ENCODE assay signal across 8 mouse cellular contexts in the genomic region with DNA sequence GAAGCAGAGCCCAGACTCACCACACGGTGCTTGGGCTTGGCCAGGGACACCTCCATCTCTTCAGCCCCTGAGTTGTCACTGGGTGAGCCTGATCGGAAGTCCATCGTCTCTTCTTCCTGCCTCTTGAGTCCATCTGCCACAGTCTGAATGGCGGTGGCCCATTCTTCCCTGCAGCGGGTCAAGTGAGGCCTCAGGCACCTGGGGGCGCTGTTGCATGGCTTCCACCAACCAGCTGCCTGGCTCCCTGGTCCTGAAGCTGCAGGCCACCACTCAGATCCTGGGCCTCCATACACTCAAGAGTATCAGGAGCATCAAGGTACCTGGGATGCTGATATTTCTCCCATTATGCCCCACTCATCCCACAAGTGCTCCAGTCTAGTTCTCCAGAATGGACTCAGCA. TPM values are rescaled to one million over a fixed set of nuclear protein-coding genes. Genes with fewer than 3 reads are reported as not detected.
DNase-seq lines count a peak whose midpoint lies in the region; ATAC-seq and TF ChIP-seq lines count a peak whose summit lies in the region.

No protein-coding gene starts in this region.

- no peak overlapping the region for H3K9ac ChIP-seq in kidney, embryonic 15.5 days
- H3K9ac ChIP-seq in CH12.LX (ENCODE audit: insufficient read depth, low read depth) = no peak overlapping the region

- no peak for TF ChIP-seq POLR2A in CH12.LX (IDR thresholded peaks at IDR 0.05; ENCODE audit: low read depth, low read length)

- TF ChIP-seq CTCF in CH12.LX (conservative IDR thresholded peaks at IDR 0.05 in 1 of 2, IDR thresholded peaks at IDR 0.05 in 1 of 2; ENCODE audit: low read depth in 2 of 2, low read length in 2 of 2) = peak in 1 of 2 experiments; percentile 62; a peak in 2 of 4 replicates
- peak; percentile 76 for TF ChIP-seq CTCF in left cerebral cortex, adult 2 months (IDR thresholded peaks at IDR 0.05)

- intact Hi-C loops in left cerebral cortex, adult 2 months (cut with DNase I) = loop anchor here (2.0 kb wide), 1 partner anchor 16 kb away; the partner anchor contains the start of gene Akt1

- TF ChIP-seq RAD21 in CH12.LX (IDR thresholded peaks at IDR 0.05; ENCODE audit: low read depth, low read length) = peak; percentile 41

- DNase-seq in kidney, adult 8-10 months = peak; percentile 29 to 66
- no peak for DNase-seq in CH12.LX (ENCODE audit: extremely low read depth)
- DNase-seq in adrenal gland, postnatal 14 days = peak; percentile 91
- peak; percentile 60 for DNase-seq in gastrocnemius, postnatal 25 days
- DNase-seq in left cerebral cortex, adult 2 months (ENCODE audit: extremely low spot score in 1 of 2, low spot score in 2 of 2) = peak; percentile 58 to 69
- peak; percentile 81 for DNase-seq in right cerebral cortex, postnatal 4 days

- no peak for TF ChIP-seq EP300 in CH12.LX (IDR thresholded peaks at IDR 0.05; ENCODE audit: low read length)

- H3K79me2 ChIP-seq in CH12.LX (replicated peaks; ENCODE audit: control insufficient read depth, extremely low read depth, insufficient read depth, poor library complexity, severe bottlenecking) = no peaks in the 10 kb centered on the region

- 82% methylated on average over 6 of the region's 6 CpGs for WGBS in kidney, embryonic 15.5 days

- no peak overlapping the region for H3K4me3 ChIP-seq in kidney, embryonic 15.5 days (replicated peaks)
- no peak overlapping the region for H3K4me3 ChIP-seq in CH12.LX (replicated peaks in 1 of 3; ENCODE audit: low read depth in 2 of 3, low read length in 2 of 3, poor library complexity in 1 of 3)
- H3K4me3 ChIP-seq in left cerebral cortex, adult 2 months = no peak overlapping the region

- H3K4me1 ChIP-seq in kidney, embryonic 15.5 days = peaks cover 57% of the 10 kb centered on the region
- H3K4me1 ChIP-seq in CH12.LX (ENCODE audit: control insufficient read depth in 1 of 2, insufficient read depth in 2 of 2) = peaks cover 0 to 2% of the 10 kb centered on the region in 2 experiments; a peak in 1 of 4 replicates

- H3K27me3 ChIP-seq in kidney, embryonic 15.5 days = no peaks in the 10 kb centered on the region
- H3K27me3 ChIP-seq in CH12.LX (replicated peaks) = no peaks in the 10 kb centered on the region

- dilution Hi-C loops in CH12.LX (cut with MboI; ENCODE audit: extremely low pct_ligation_motif_present, extremely low pct_unique_long_range_greater_than_20kb, low sequenced_read_pairs) = no loop called here

- no peak overlapping the region for H3K27ac ChIP-seq in kidney, embryonic 15.5 days
- no peak overlapping the region for H3K27ac ChIP-seq in CH12.LX (ENCODE audit: insufficient read depth, low read depth)
- no peak overlapping the region for H3K27ac ChIP-seq in left cerebral cortex, adult 2 months

- in situ Hi-C loops in CH12.LX (cut with MboI; ENCODE audit: low pct_ligation_motif_present, low pct_unique_long_range_greater_than_20kb, low sequenced_read_pairs) = loop anchor here (5.0 to 10.0 kb wide), 2 partner anchors 48 to 196 kb away; no protein-coding TSS in a partner anchor

- no peak overlapping the region for H3K4me2 ChIP-seq in kidney, embryonic 15.5 days
- no peak overlapping the region for H3K4me2 ChIP-seq in CH12.LX (ENCODE audit: insufficient read depth, low read depth, poor library complexity, severe bottlenecking)

- no peaks in the 10 kb centered on the region for H3K9me3 ChIP-seq in kidney, embryonic 15.5 days (replicated peaks)
- H3K9me3 ChIP-seq in CH12.LX (replicated peaks; ENCODE audit: low read length) = no peaks in the 10 kb centered on the region

- ATAC-seq in kidney, embryonic 15.5 days (replicated peaks; ENCODE audit: low FRiP score) = no peak
- no peak for ATAC-seq in erythroblast, adult 5-6 weeks (replicated peaks; ENCODE audit: low FRiP score, poor library complexity, severe bottlenecking)

- peaks cover 99% of the 10 kb centered on the region for H3K36me3 ChIP-seq in kidney, embryonic 15.5 days
- H3K36me3 ChIP-seq in CH12.LX (replicated peaks in 1 of 2; ENCODE audit: control insufficient read depth in 1 of 2, insufficient read depth in 1 of 2, low read length in 1 of 2) = peaks cover 83 to 100% of the 10 kb centered on the region in 2 experiments

TF ChIP-seq in CH12.LX, 34 proteins besides CTCF, POLR2A, EP300 and RAD21:
- TF ChIP-seq IRF4 (IDR thresholded peaks at IDR 0.05; ENCODE audit: low read depth, low read length) (no peak), SMC3 (IDR thresholded peaks at IDR 0.05; ENCODE audit: low read depth, low read length) (peak; percentile 32), NRF1 (IDR thresholded peaks at IDR 0.05; ENCODE audit: low read depth, low read length) (no peak), MAX (IDR thresholded peaks at IDR 0.05; ENCODE audit: low read length) (no peak), PAX5 (IDR thresholded peaks at IDR 0.05; ENCODE audit: low read length) (no peak)

RNA-seq across cellular contexts. Expression of gene Siva1, which starts 14.6 kb away (rescaled TPM):
- polyA plus RNA-seq in kidney, embryonic 15.5 days (2015; fragmentation: Nextera tagmentation; extraction: Ambion mirVana) = 255 and 266 TPM in 2 replicates
- total RNA-seq in CH12.LX (2012; rRNA removed) (137 and 149 TPM in 2 replicates), CH12.LX (2014; rRNA removed) (78.1 and 81.9 TPM in 2 replicates)
- polyA plus RNA-seq in CH12.LX (2012; ENCODE audit: insufficient read length, low read depth) = 135 and 158 TPM in 2 replicates
- total RNA-seq in adrenal gland, postnatal 14 days (2021) = 48.4 and 54.1 TPM in 2 replicates
- total RNA-seq in gastrocnemius, postnatal 25 days (2021) = 10 to 100 TPM; 13.4 to 16.1 TPM
- 10 to 100 TPM; 19.7 to 21.5 TPM for total RNA-seq in left cerebral cortex, adult 2 months (2021)
- 45.0 and 45.4 TPM in 2 replicates for total RNA-seq in erythroblast, adult 5-6 weeks (2015; ENCODE audit: low replicate concordance)
- total RNA-seq in erythroblast, adult 5-6 weeks (2017; ENCODE audit: low replicate concordance) = 65.9 and 114 TPM in 2 replicates

RNA-seq across cellular contexts. Expression of gene Akt1, which starts 15.6 kb away (rescaled TPM):
- 53.7 and 56.7 TPM in 2 replicates for polyA plus RNA-seq in kidney, embryonic 15.5 days (2015; fragmentation: Nextera tagmentation; extraction: Ambion mirVana)
- 66.6 and 79.9 TPM in 2 replicates for total RNA-seq in CH12.LX (2012; rRNA removed)
- 69.8 and 74.4 TPM in 2 replicates for total RNA-seq in CH12.LX (2014; rRNA removed)
- polyA plus RNA-seq in CH12.LX (2012; ENCODE audit: insufficient read length, low read depth) = 144 and 178 TPM in 2 replicates
- 245 and 247 TPM in 2 replicates for total RNA-seq in adrenal gland, postnatal 14 days (2021)
- 10 to 100 TPM; 63.5 to 69.7 TPM for total RNA-seq in gastrocnemius, postnatal 25 days (2021)
- total RNA-seq in left cerebral cortex, adult 2 months (2021) = 100 to 1,000 TPM; 144 to 157 TPM
- total RNA-seq in erythroblast, adult 5-6 weeks (2015; ENCODE audit: low replicate concordance) = 20.9 and 30.7 TPM in 2 replicates
- total RNA-seq in erythroblast, adult 5-6 weeks (2017; ENCODE audit: low replicate concordance) = 25.1 and 26.3 TPM in 2 replicates

RNA-seq across cellular contexts. Expression of gene Zbtb42, which starts 19.5 kb away (rescaled TPM):
- 4.0 and 4.6 TPM in 2 replicates for polyA plus RNA-seq in kidney, embryonic 15.5 days (2015; fragmentation: Nextera tagmentation; extraction: Ambion mirVana)
- total RNA-seq in CH12.LX (2012; rRNA removed) = 0.30 and 0.63 TPM in 2 replicates
- not detected in 2 replicates for total RNA-seq in CH12.LX (2014; rRNA removed)
- 0.08 and 0.11 TPM in 2 replicates for polyA plus RNA-seq in CH12.LX (2012; ENCODE audit: insufficient read length, low read depth)
- total RNA-seq in adrenal gland, postnatal 14 days (2021) = 2.8 and 4.6 TPM in 2 replicates
- 1 to 10 TPM; 1.2 to 1.9 TPM for total RNA-seq in gastrocnemius, postnatal 25 days (2021)
- 1 to 10 TPM; 1.1 to 1.2 TPM for total RNA-seq in left cerebral cortex, adult 2 months (2021)
- 2.3 TPM in 1 of 2 replicates, not detected in the other for total RNA-seq in erythroblast, adult 5-6 weeks (2015; ENCODE audit: low replicate concordance)
- 0.42 and 1.2 TPM in 2 replicates for total RNA-seq in erythroblast, adult 5-6 weeks (2017; ENCODE audit: low replicate concordance)

RNA-seq across cellular contexts. Expression of gene Adssl1, which starts 39.3 kb away (rescaled TPM):
- polyA plus RNA-seq in kidney, embryonic 15.5 days (2015; fragmentation: Nextera tagmentation; extraction: Ambion mirVana) = 11.6 and 12.4 TPM in 2 replicates
- total RNA-seq in CH12.LX (2012; rRNA removed) (9.4 and 10.7 TPM in 2 replicates), CH12.LX (2014; rRNA removed) (10.2 and 11.8 TPM in 2 replicates)
- 29.4 and 37.1 TPM in 2 replicates for polyA plus RNA-seq in CH12.LX (2012; ENCODE audit: insufficient read length, low read depth)
- 34.1 and 37.6 TPM in 2 replicates for total RNA-seq in adrenal gland, postnatal 14 days (2021)
- total RNA-seq in gastrocnemius, postnatal 25 days (2021) = 100 to 1,000 TPM; 887 to 928 TPM
- 10 to 100 TPM; 16.2 to 16.5 TPM for total RNA-seq in left cerebral cortex, adult 2 months (2021)
- 20.5 and 32.3 TPM in 2 replicates for total RNA-seq in erythroblast, adult 5-6 weeks (2015; ENCODE audit: low replicate concordance)
- total RNA-seq in erythroblast, adult 5-6 weeks (2017; ENCODE audit: low replicate concordance) = 23.8 and 24.4 TPM in 2 replicates
